Mouse (Mus musculus) C2C12 (cell line): ENCODE measurements around the gene Eid2.
"Not testable (repeated sequence)": the region's sequence is repeated elsewhere in the genome, so short reads cannot be mapped to it uniquely, and the experiment has no call there.

Experiments
- CEBPB ChIP-seq: IDR thresholded peaks from one replicate; pipeline ENCODE4 v1.6.1; 2011; ENCODE audit warnings: low read depth, mild to moderate bottlenecking, control low read depth, moderate library complexity
- CTCF ChIP-seq: IDR thresholded peaks from one replicate; pipeline ENCODE4 v1.5.1; 2011; ENCODE audit not compliant: control insufficient read depth, insufficient read depth, insufficient read length
- FOSL1 ChIP-seq: IDR thresholded peaks from one replicate; pipeline ENCODE4 v1.8.0; 2011; ENCODE audit warnings: mild to moderate bottlenecking, low read length; ENCODE audit not compliant: poor library complexity, insufficient read depth, severe bottlenecking
- MAX ChIP-seq: IDR thresholded peaks from one replicate; pipeline ENCODE4 v1.6.1; 2011; ENCODE audit warnings: mild to moderate bottlenecking, control low read depth
- MYOG ChIP-seq: IDR thresholded peaks from one replicate; pipeline ENCODE4 v1.6.1; 2011; ENCODE audit not compliant: control insufficient read depth, insufficient read length; ENCODE audit errors: extremely low read depth
- USF1 ChIP-seq: IDR thresholded peaks from one replicate; pipeline ENCODE4 v1.6.1; 2011; ENCODE audit warnings: low read depth, mild to moderate bottlenecking, control low read depth, moderate library complexity

GRCm38 (mm10) chr7:28226836-28227235 is 40.8 kb upstream of the Eid2 start:
- not testable (repeated sequence) for TF ChIP-seq CTCF, USF1, MAX, CEBPB, FOSL1, MYOG
